Mouse (Mus musculus) bone marrow, adult 2 months (tissue): ENCODE measurements around the gene Tnpo3.

Source experiments
- CTCF ChIP-seq: fragments of 200-500 bp; IDR thresholded peaks from 2 replicates; pipeline ENCODE4 v1.5.1; 2011; ENCODE audit warnings: low read length, control low read depth; ENCODE audit not compliant: control insufficient read depth, insufficient read depth
- POLR2A ChIP-seq: fragments of 200-500 bp; IDR thresholded peaks from 2 replicates; pipeline ENCODE4 v1.6.1; 2011; ENCODE audit warnings: low read depth, mild to moderate bottlenecking, control low read depth, low read length, borderline replicate concordance; ENCODE audit not compliant: control insufficient read depth

- TF ChIP-seq CTCF (no peak), POLR2A (no peak)
Measured at GRCm38 (mm10) chr6:29631751-29632551, 22.3 kb upstream of the Tnpo3 start.
